Mouse (Mus musculus) layer of hippocampus, adult 18-20 months (tissue): ENCODE measurements around the gene C87499. TPM values are rescaled to one million over a fixed set of nuclear protein-coding genes. Genes with fewer than 3 reads are reported as not detected.
A peak's percentile ranks its signal among the peaks of the same experiment; 100 is the strongest.

Experiments used
- DNase-seq, 2 experiments: peaks; one replicate each; pipeline ENCODE4 v3.0.0; 2022; ENCODE audit warnings: low spot score in 2 of 2
- long read RNA-seq: library from polyadenylated mRNA; stranded (forward); transcript quantifications from one replicate; pipeline ENCODE4 v2.0.0, GENCODE M21; 2021
- total RNA-seq, 2 experiments: library from RNA; stranded (reverse); gene quantifications; 2 replicates each; pipeline ENCODE4 v1.2.3; 2021

Gene C87499
- not detected for total RNA-seq
- long read RNA-seq: 0 reads

- DNase-seq: no peak
Measured at GRCm38 (mm10) chr4:88634311-88634710, at the start of gene C87499. C87499 (minus strand) TSS chr4:88634411.

- no peak for DNase-seq
Measured at GRCm38 (mm10) chr4:88683812-88684211, 49.6 kb upstream of the C87499 start, which contains the start of gene Ifna2. Ifna2 (minus strand) TSS chr4:88683912.

GRCm38 (mm10) chr4:88681353-88681752 is 47.1 kb upstream of the C87499 start:
- DNase-seq: no peak

GRCm38 (mm10) chr4:88680362-88680761 is 46.2 kb upstream of the C87499 start:
- DNase-seq: peak in 1 of 2 experiments; percentile 50

- DNase-seq: no peak
Measured at GRCm38 (mm10) chr4:88676824-88677223, 42.6 kb upstream of the C87499 start, which contains the start of gene Ifna16. Ifna16 (minus strand) TSS chr4:88676924.

GRCm38 (mm10) chr4:88655461-88655860 is 21.2 kb upstream of the C87499 start:
- no peak for DNase-seq

- DNase-seq: no peak
Measured at GRCm38 (mm10) chr4:88653644-88654043, 19.4 kb upstream of the C87499 start.

- DNase-seq: no peak
Measured at GRCm38 (mm10) chr4:88644359-88644758, 10.1 kb upstream of the C87499 start, which contains the start of gene Ifna13. Ifna13 (minus strand) TSS chr4:88644459.

- no peak for DNase-seq
Measured at GRCm38 (mm10) chr4:88642526-88642925, 8.3 kb upstream of the C87499 start.

- DNase-seq: peak; percentile 81 to 94
Measured at GRCm38 (mm10) chr4:88641077-88641831, 7.0 kb upstream of the C87499 start.

GRCm38 (mm10) chr4:88640704-88641076 is 6.5 kb upstream of the C87499 start:
- no peak for DNase-seq

GRCm38 (mm10) chr4:88603276-88603675 is 30.9 kb downstream of the C87499 start, which contains the start of gene Ifna12:
Ifna12 (minus strand) TSS chr4:88603376.
- no peak for DNase-seq

GRCm38 (mm10) chr4:88592285-88592684 is 41.9 kb downstream of the C87499 start, which contains the start of gene Ifna9:
Ifna9 (minus strand) TSS chr4:88592385.
- no peak for DNase-seq

Other genes starting within 250 kb of the C87499 start
- 1 to 10 TPM in 1 of 2 experiments, under 1 TPM in 1; 0.66 to 1.1 TPM for gene Hacd4, start 195.5 kb downstream of the C87499 start, total RNA-seq
- gene Ifnb1, start 111.6 kb downstream of the C87499 start, total RNA-seq: not detected
- gene Ifna15, start 76.2 kb downstream of the C87499 start, total RNA-seq: not detected
- gene Ifna14, start 62.6 kb downstream of the C87499 start, total RNA-seq: not detected
- not detected for gene Ifna9, start 42.0 kb downstream of the C87499 start, total RNA-seq
- gene Ifna12, start 31.0 kb downstream of the C87499 start, total RNA-seq: not detected
- gene Ifna13, start 10.0 kb upstream of the C87499 start, total RNA-seq: not detected
- gene Ifna16, start 42.5 kb upstream of the C87499 start, total RNA-seq: not detected
- not detected for gene Ifna2, start 49.5 kb upstream of the C87499 start, total RNA-seq
- not detected for gene Ifnab, start 56.9 kb upstream of the C87499 start, total RNA-seq
- gene Gm26566, start 87.4 kb upstream of the C87499 start, total RNA-seq: 1 to 10 TPM; 1.1 to 1.6 TPM
- gene Klhl9, start 88.1 kb upstream of the C87499 start, total RNA-seq: 100 to 1,000 TPM; 103 to 111 TPM
- not detected for gene Gm13271, start 120.5 kb upstream of the C87499 start, total RNA-seq
- not detected for gene Gm13283, start 125.7 kb upstream of the C87499 start, total RNA-seq
- not detected for gene Gm13290, start 139.4 kb upstream of the C87499 start, total RNA-seq
- gene Gm13289, start 142.5 kb upstream of the C87499 start, total RNA-seq: not detected
- gene Gm13272, start 145.4 kb upstream of the C87499 start, total RNA-seq: not detected
- gene Ifnz, start 147.7 kb upstream of the C87499 start, total RNA-seq: not detected
- not detected for gene Gm13276, start 151.3 kb upstream of the C87499 start, total RNA-seq
- not detected for gene Gm13277, start 154.2 kb upstream of the C87499 start, total RNA-seq
- gene Gm13278, start 157.1 kb upstream of the C87499 start, total RNA-seq: not detected
- gene Gm13275, start 160.1 kb upstream of the C87499 start, total RNA-seq: not detected
- not detected for gene Gm13279, start 163.0 kb upstream of the C87499 start, total RNA-seq
- gene Gm13285, start 165.3 kb upstream of the C87499 start, total RNA-seq: not detected
- not detected for gene Gm13287, start 168.8 kb upstream of the C87499 start, total RNA-seq
- not detected for gene Gm13288, start 171.1 kb upstream of the C87499 start, total RNA-seq
- gene Ifna7, start 181.8 kb upstream of the C87499 start, total RNA-seq: not detected
- gene Ifna11, start 185.5 kb upstream of the C87499 start, total RNA-seq: not detected
- not detected for gene Ifna6, start 193.0 kb upstream of the C87499 start, total RNA-seq
- gene Ifna5, start 201.1 kb upstream of the C87499 start, total RNA-seq: not detected
- gene Ifna4, start 207.4 kb upstream of the C87499 start, total RNA-seq: not detected
- not detected for gene Ifna1, start 215.7 kb upstream of the C87499 start, total RNA-seq
- not detected for gene Ifne, start 245.8 kb upstream of the C87499 start, total RNA-seq